Mouse (Mus musculus): ENCODE measurements around the gene Gm10184. TPM values are rescaled to one million over a fixed set of nuclear protein-coding genes. Genes with fewer than 3 reads are reported as not detected.
"Not testable (repeated sequence)": the region's sequence is repeated elsewhere in the genome, so short reads cannot be mapped to it uniquely, and the experiment has no call there.

Gene Gm10184
- 28.9 and 31.4 TPM in 2 replicates for polyA plus RNA-seq (2011; ENCODE audit: insufficient read length, low read depth, missing spikeins)

DNA sequence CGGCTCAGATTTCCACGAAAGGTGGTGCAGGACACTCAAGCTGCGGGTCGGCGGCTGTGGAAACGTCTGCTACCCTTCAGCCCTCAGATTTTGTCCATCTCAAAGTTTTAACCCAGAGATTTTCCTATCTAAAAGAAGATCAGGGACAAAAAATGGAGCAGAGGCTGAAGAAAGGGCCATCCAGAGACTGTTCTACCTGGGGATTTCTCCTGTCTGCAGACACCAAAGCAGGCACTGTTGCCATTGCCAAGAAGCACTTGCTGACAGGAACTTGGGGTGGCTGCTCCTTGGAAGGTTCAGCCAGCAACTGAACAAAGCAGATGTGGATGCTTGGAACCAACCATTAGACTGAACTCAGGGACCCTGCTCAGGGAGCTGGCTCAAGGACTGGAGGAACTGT, at the start of gene Gm10184:
Gene Gm10184, minus strand, starts transcription at position 101 of the 400 bp plus-strand sequence.
- no peak within 1 kb of the TSS for H3K4me3 ChIP-seq (ENCODE audit: insufficient read depth, low read length)
- H3K27ac ChIP-seq (ENCODE audit: insufficient read depth, low read length): no peak within 1 kb of the TSS
- no peaks in the 10 kb centered on the region for H3K4me1 ChIP-seq (ENCODE audit: control insufficient read depth, insufficient read depth, low read length)
- TF ChIP-seq CTCF (IDR thresholded peaks at IDR 0.05; ENCODE audit: borderline replicate concordance, insufficient read depth, low read length): no peak

DNA sequence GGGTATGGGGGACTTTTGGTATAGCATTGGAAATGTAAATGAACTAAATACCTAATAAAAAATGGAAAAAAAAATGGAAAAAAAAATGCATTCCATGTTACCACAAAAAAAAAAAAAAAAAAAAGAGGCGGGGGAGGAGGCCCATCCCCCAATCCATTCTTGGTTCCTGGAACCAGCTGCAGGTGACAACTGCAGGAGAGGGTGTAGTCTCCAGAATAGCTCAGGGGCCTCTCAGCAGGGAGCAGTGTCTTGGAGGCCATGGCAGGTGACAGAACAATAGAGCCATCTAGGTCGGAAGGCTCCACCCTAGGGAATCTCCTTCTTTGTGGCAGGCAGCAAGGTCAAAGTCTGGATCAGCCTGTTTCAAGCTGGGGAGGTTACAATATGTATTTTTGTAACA, 23.7 kb upstream of the Gm10184 start:
- TF ChIP-seq POLR2A (IDR thresholded peaks at IDR 0.05; ENCODE audit: low read depth, low read length) (no peak), CTCF (IDR thresholded peaks at IDR 0.05; ENCODE audit: borderline replicate concordance, insufficient read depth, low read length) (no peak)
- Histone ChIP-seq H3K4me1 (ENCODE audit: control insufficient read depth, insufficient read depth, low read length) (no peaks in the 10 kb centered on the region), H3K27ac (ENCODE audit: insufficient read depth, low read length) (no peak overlapping the region), H3K4me3 (ENCODE audit: insufficient read depth, low read length) (no peak overlapping the region)

GRCm38 (mm10) chr17:89907686-89908085, 2.6 kb downstream of the Gm10184 start:
- Histone ChIP-seq H3K4me1 (ENCODE audit: control insufficient read depth, insufficient read depth, low read length) (no peaks in the 10 kb centered on the region), H3K27ac (ENCODE audit: insufficient read depth, low read length) (no peak overlapping the region), H3K4me3 (ENCODE audit: insufficient read depth, low read length) (no peak overlapping the region)
- TF ChIP-seq CTCF (IDR thresholded peaks at IDR 0.05; ENCODE audit: borderline replicate concordance, insufficient read depth, low read length) (no peak), POLR2A (IDR thresholded peaks at IDR 0.05; ENCODE audit: low read depth, low read length) (no peak)

GRCm38 (mm10) chr17:89904701-89905100, 5.5 kb downstream of the Gm10184 start:
- not testable (repeated sequence) for H3K4me3 ChIP-seq (ENCODE audit: insufficient read depth, low read length); H3K4me1 ChIP-seq (ENCODE audit: control insufficient read depth, insufficient read depth, low read length); H3K27ac ChIP-seq (ENCODE audit: insufficient read depth, low read length)

DNA sequence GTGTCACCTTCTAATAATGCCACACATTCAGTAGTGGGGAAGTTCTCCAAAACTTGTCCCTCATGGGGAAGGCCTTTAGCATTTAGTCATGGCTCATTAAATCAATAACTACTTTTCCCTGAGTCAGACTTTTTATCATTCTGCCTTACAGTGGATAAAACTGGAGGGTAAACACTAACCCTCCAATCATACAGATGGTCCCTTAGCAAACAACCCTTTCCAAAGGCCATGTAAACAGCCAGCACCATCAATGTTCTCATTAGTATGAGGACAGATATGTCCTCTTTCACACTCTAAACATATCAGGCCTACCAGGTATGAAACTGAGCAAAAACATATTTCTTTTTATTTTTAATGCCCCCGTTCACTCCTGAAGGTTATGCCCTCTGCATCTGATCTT, 7.5 kb downstream of the Gm10184 start:
- Histone ChIP-seq H3K27ac (ENCODE audit: insufficient read depth, low read length) (no peak overlapping the region), H3K4me3 (ENCODE audit: insufficient read depth, low read length) (no peak overlapping the region), H3K4me1 (ENCODE audit: control insufficient read depth, insufficient read depth, low read length) (no peaks in the 10 kb centered on the region)
- TF ChIP-seq POLR2A (IDR thresholded peaks at IDR 0.05; ENCODE audit: low read depth, low read length) (no peak), CTCF (IDR thresholded peaks at IDR 0.05; ENCODE audit: borderline replicate concordance, insufficient read depth, low read length) (no peak)

- no peaks in the 10 kb centered on the region for H3K4me1 ChIP-seq (ENCODE audit: control insufficient read depth, insufficient read depth, low read length)
- TF ChIP-seq CTCF (IDR thresholded peaks at IDR 0.05; ENCODE audit: borderline replicate concordance, insufficient read depth, low read length) (no peak), POLR2A (IDR thresholded peaks at IDR 0.05; ENCODE audit: low read depth, low read length) (no peak)
- H3K4me3 ChIP-seq (ENCODE audit: insufficient read depth, low read length): no peak overlapping the region
- no peak overlapping the region for H3K27ac ChIP-seq (ENCODE audit: insufficient read depth, low read length)
Observed at GRCm38 (mm10) chr17:89900610-89901009, 9.6 kb downstream of the Gm10184 start.

GRCm38 (mm10) chr17:89899813-89900212, 10.4 kb downstream of the Gm10184 start:
- H3K4me3 ChIP-seq (ENCODE audit: insufficient read depth, low read length): no peak overlapping the region
- TF ChIP-seq POLR2A (IDR thresholded peaks at IDR 0.05; ENCODE audit: low read depth, low read length): no peak
- no peak for TF ChIP-seq CTCF (IDR thresholded peaks at IDR 0.05; ENCODE audit: borderline replicate concordance, insufficient read depth, low read length)
- H3K27ac ChIP-seq (ENCODE audit: insufficient read depth, low read length): no peak overlapping the region
- no peaks in the 10 kb centered on the region for H3K4me1 ChIP-seq (ENCODE audit: control insufficient read depth, insufficient read depth, low read length)

DNA sequence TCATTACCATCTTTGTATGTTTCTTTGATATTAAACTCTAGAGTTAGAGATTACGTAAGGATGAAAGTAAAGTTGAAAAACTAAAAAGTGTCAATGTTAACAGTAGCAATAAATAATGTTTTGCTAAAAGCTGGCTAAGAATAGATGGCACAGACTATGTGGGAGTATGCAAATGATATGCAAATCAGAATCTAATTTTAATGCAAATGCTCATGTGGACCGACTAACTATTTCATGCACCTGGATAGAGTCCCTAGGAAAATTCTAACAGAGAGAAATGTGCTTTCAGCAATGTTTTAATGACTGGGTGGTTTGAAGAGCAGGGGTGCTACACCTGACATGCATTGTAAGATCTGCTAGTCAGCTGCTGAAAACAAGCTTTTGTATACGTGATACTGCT, 45.3 kb downstream of the Gm10184 start:
- H3K27ac ChIP-seq (ENCODE audit: insufficient read depth, low read length): no peak overlapping the region
- H3K4me3 ChIP-seq (ENCODE audit: insufficient read depth, low read length): no peak overlapping the region
- TF ChIP-seq CTCF (IDR thresholded peaks at IDR 0.05; ENCODE audit: borderline replicate concordance, insufficient read depth, low read length) (no peak), POLR2A (IDR thresholded peaks at IDR 0.05; ENCODE audit: low read depth, low read length) (no peak)
- H3K4me1 ChIP-seq (ENCODE audit: control insufficient read depth, insufficient read depth, low read length): no peaks in the 10 kb centered on the region

Data from embryonic fibroblast, embryonic 13.5 days (primary cell).